Mouse (Mus musculus): Measurements from ENCODE around the gene Sgms1. TPM values are rescaled to one million over a fixed set of nuclear protein-coding genes. Genes with fewer than 3 reads are reported as not detected.
A peak's percentile ranks its signal among the peaks of the same experiment; 100 is the strongest.
"Not testable (repeated sequence)": the region's sequence is repeated elsewhere in the genome, so short reads cannot be mapped to it uniquely, and the experiment has no call there.

Gene Sgms1
- polyA plus RNA-seq, 1 experiment from 2014 or later: 28.9 TPM

DNA sequence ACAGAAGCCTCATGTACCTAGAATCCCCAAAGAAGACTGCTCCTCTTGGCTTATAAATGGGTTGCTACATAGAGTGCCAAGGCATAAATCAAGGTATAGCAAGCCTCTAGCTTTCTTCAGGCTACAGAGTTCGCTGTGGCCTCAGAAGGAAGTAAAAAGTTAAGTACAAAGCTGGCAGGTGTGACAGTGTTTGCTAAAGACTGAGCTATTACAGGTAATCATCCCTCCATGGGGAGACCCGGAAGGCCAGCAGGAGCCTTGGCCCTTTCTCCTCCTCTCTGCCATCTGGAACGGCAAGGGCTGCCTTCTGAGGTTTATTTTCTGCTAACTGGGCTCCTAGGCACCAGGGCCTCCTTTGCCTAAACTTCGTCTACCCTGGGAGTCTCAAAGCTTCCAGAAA is 285.3 kb downstream of the Sgms1 start:
- Histone ChIP-seq H3K36me3 (no peaks in the 10 kb centered on the region), H3K4me1 (peaks cover 16% of the 10 kb centered on the region), H3K9ac (no peak overlapping the region), H3K27ac (no peak overlapping the region), H3K27me3 (no peaks in the 10 kb centered on the region), H3K9me3 (no peaks in the 10 kb centered on the region), H3K4me3 (no peak overlapping the region), H3K4me2 (replicated peaks) (no peak overlapping the region)
- WGBS: 54% methylated on average over 4 of the region's 4 CpGs
- no peak for ATAC-seq (ENCODE audit: insufficient number of reproducible peaks, insufficient read depth, low FRiP score, low TSS enrichment)

DNA sequence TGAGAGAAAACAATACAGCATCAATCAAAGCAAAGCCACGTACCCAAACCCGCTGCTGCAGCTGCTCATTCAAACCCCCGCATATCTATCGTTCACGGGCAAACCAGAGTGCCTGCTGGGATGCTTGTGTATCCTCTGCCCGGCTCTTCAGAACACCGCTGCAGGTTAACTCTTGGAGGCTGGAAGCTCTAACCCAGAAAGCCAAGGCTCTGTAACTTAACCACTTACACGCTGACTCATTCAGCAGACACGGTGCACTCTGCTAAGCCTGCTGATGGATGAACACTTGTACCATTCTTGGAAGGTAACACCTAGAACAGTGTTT is 286.6 kb downstream of the Sgms1 start:
- no peak overlapping the region for H3K27ac ChIP-seq
- no peaks in the 10 kb centered on the region for H3K9me3 ChIP-seq
- no peak for ATAC-seq (ENCODE audit: insufficient number of reproducible peaks, insufficient read depth, low FRiP score, low TSS enrichment)
- H3K4me1 ChIP-seq: peaks cover 16% of the 10 kb centered on the region
- 7% methylated on average over 9 of the region's 9 CpGs for WGBS
- H3K9ac ChIP-seq: no peak overlapping the region
- H3K4me2 ChIP-seq (replicated peaks): peak overlapping the region; percentile 45
- no peaks in the 10 kb centered on the region for H3K36me3 ChIP-seq
- H3K4me3 ChIP-seq: peak overlapping the region; percentile 17
- no peaks in the 10 kb centered on the region for H3K27me3 ChIP-seq

DNA sequence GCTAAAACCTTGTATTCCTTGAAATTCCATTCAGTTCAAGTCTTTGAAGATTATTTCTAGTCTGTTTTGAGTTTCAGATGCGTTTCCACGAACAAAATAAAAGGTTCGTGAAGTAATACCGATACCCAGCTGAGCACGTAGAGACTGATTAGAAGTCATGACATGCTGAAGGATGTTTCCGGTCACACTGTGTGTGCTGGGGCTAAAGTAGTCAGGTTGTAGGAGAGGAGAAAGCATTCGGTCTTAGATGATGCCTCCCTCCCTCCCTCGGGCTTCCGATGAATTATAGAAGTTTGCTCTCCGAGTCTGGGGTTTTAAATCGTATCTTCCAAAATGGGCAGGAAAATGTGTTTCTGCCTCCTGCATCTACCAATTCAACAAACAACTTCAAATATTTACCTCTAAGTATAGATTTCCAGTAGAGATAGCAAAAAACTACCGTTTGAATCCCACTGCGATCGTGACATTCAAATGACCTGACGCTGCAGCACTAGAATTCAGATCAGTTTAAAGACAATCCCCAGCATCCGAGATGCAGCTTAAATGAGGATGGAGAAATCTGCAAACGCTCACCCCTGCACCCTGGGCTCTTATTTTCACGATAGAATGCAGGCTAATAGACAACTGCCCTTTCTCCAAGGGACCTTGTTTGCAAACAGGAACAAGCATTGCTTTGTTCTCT is 287.1 kb downstream of the Sgms1 start:
- Histone ChIP-seq H3K4me3 (peak overlapping the region; percentile 17), H3K4me2 (replicated peaks) (peak overlapping the region; percentile 45), H3K27me3 (no peaks in the 10 kb centered on the region), H3K9me3 (no peaks in the 10 kb centered on the region), H3K36me3 (no peaks in the 10 kb centered on the region), H3K27ac (no peak overlapping the region), H3K4me1 (peaks cover 16% of the 10 kb centered on the region), H3K9ac (no peak overlapping the region)
- ATAC-seq (ENCODE audit: insufficient number of reproducible peaks, insufficient read depth, low FRiP score, low TSS enrichment): no peak
- 16% methylated on average over 18 of the region's 18 CpGs for WGBS

DNA sequence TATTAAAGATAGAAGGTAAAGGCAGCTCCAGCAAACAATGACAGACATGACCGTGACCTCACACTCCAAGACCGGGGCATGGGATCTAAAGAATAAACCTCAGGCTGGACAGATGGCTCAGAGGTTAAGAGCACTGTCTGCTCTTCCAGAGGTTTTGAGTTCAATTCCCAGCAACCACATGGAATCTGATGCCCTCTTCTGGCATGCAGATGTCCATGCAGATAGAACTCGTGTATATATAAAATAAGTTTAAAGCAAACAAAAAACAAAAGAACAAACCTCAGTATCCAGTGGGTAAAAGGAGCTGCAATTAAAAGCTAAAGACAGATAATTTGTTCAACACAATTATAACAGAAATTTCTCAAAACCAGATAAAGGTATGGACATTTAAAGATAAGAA is 290.9 kb downstream of the Sgms1 start:
- WGBS: 77% methylated on average over 3 of the region's 3 CpGs
- Histone ChIP-seq H3K27me3 (no peaks in the 10 kb centered on the region), H3K27ac (no peak overlapping the region), H3K4me3 (no peak overlapping the region), H3K9ac (no peak overlapping the region), H3K9me3 (no peaks in the 10 kb centered on the region), H3K36me3 (no peaks in the 10 kb centered on the region), H3K4me2 (replicated peaks) (no peak overlapping the region), H3K4me1 (peaks cover 11% of the 10 kb centered on the region)
- ATAC-seq (ENCODE audit: insufficient number of reproducible peaks, insufficient read depth, low FRiP score, low TSS enrichment): no peak

DNA sequence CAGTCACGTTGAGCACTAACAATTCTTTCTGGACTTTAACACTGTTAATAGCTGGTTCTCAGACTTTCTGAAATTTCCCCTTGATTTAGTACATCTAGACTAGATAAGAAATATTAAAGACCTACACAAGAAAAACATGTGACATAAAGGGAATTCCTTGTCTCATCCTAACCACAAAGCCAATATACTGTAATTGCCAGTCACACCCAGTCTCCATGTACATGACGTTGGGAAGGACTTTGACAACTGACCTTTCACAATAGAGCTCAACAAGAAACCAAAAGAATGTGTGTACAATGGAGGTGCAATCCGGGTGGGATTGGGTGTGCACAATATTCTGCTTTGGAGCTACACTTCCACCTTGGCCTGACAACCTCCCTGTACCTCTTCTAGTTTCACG is 297.2 kb downstream of the Sgms1 start:
- Histone ChIP-seq H3K4me3 (no peak overlapping the region), H3K4me2 (replicated peaks) (no peak overlapping the region), H3K27me3 (no peaks in the 10 kb centered on the region), H3K27ac (no peak overlapping the region), H3K36me3 (no peaks in the 10 kb centered on the region), H3K9ac (no peak overlapping the region), H3K4me1 (no peaks in the 10 kb centered on the region), H3K9me3 (no peaks in the 10 kb centered on the region)
- ATAC-seq (ENCODE audit: insufficient number of reproducible peaks, insufficient read depth, low FRiP score, low TSS enrichment): no peak
- 88% methylated on average over 4 of the region's 4 CpGs for WGBS

DNA sequence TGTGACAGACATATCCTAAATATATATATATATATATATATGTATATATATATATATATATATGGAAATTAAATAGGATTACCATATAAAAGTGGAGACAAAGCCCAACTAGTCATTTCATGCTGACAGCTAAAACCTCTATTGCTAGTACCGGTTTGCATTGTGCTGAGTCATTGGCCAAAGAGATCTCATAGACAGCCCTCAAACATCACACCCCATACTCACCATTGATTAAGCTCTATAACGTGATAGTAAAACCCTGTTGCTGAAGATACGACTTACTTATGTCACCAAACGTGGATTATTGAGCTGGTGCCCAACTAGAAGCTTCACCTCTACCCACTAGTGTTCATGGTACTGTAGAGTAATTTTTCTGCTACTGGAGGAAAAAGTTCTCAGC is 298.7 kb downstream of the Sgms1 start:
- no peak for ATAC-seq (ENCODE audit: insufficient number of reproducible peaks, insufficient read depth, low FRiP score, low TSS enrichment)
- Histone ChIP-seq H3K27ac (no peak overlapping the region), H3K4me2 (replicated peaks) (no peak overlapping the region), H3K4me1 (no peaks in the 10 kb centered on the region), H3K4me3 (no peak overlapping the region), H3K27me3 (no peaks in the 10 kb centered on the region), H3K9ac (no peak overlapping the region), H3K9me3 (no peaks in the 10 kb centered on the region), H3K36me3 (no peaks in the 10 kb centered on the region)
- WGBS: 88% methylated on average over 4 of the region's 4 CpGs

DNA sequence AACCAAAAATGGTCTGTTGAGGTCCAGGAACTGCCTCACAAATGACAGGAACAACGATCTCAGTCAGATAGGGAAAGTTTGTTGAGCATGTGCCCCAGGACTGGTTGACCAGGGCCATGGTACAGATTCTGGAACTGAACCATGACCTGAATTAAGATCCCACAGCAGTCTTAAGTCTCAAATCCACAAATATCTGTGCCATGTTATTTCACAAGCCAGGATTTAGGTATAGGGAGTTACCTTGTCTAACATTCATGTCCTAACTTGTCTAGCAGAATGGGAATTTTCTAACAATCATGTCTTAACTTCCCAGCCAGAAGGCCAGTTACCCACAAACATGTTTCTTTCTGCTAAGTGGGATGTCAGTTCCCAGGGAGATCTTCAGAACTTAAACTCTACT is 300.9 kb downstream of the Sgms1 start:
- 84% methylated on average over 1 of the region's 1 CpGs for WGBS
- ATAC-seq (ENCODE audit: insufficient number of reproducible peaks, insufficient read depth, low FRiP score, low TSS enrichment): no peak

DNA sequence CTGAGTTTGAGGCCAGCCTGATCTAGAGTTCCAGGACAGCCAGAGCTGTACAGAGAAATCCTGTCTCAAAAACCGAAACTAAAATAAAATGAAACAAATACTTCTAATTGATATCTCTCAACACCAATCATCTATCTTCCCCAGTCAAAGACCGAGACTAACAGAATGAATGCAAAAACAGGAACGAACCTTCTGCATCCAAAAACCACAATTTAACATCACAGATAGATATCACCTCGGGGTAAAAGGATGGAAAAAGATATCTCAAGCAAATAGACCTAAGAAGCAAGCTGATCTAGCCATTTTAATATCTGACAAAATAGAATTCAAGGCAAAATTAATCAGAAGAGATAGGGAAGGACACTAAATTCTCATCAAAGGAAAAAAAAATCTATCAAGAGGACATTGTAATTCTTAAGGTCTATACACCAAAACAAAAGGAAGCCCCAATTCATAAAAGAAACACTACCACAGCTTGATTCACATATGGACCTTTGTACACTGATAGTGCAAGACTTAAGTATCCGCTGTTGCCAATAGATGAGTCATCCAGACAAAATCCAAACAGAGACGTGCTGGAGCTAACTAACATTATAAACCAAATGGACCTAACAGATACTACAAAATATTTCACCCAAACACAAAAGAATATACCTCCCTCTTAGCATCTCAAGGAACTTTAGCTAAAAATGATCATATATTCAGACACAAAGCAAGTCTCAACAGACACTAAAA is 301.6 kb downstream of the Sgms1 start:
- Histone ChIP-seq H3K27me3 (no peaks in the 10 kb centered on the region), H3K9me3 (no peaks in the 10 kb centered on the region), H3K4me1 (no peaks in the 10 kb centered on the region), H3K27ac (no peak overlapping the region), H3K4me3 (no peak overlapping the region), H3K9ac (no peak overlapping the region), H3K36me3 (no peaks in the 10 kb centered on the region), H3K4me2 (replicated peaks) (no peak overlapping the region)
- WGBS: 86% methylated on average over 6 of the region's 6 CpGs
- ATAC-seq (ENCODE audit: insufficient number of reproducible peaks, insufficient read depth, low FRiP score, low TSS enrichment): no peak

More for the DNA sequence above, 300.9 kb downstream of the Sgms1 start:
- H3K36me3 ChIP-seq: no peaks in the 10 kb centered on the region
- H3K4me2 ChIP-seq (replicated peaks): no peak overlapping the region
- H3K27me3 ChIP-seq: no peaks in the 10 kb centered on the region
- no peak overlapping the region for H3K9ac ChIP-seq
- H3K9me3 ChIP-seq: no peaks in the 10 kb centered on the region
- H3K4me1 ChIP-seq: no peaks in the 10 kb centered on the region
- no peak overlapping the region for H3K4me3 ChIP-seq
- H3K27ac ChIP-seq: no peak overlapping the region

DNA sequence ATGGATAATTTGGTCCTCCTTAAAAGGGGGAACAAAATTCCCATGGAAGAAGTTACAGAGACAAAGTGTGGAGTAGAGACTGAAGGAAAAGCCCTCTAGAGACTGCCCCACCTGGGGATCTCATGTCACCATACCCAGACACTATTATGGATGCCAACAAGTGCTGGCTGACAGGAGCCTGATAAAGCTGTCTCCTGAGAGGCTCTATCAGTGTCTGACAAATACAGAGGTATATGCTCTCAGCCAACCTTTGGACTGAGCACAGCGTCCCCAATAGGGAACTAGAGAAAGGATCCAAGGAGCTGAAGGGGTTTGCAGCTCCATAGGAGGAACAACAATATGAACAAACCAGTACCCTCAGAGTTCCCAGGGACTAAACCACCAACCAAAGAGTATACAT is 304.7 kb downstream of the Sgms1 start:
- not testable (repeated sequence) for H3K4me2 ChIP-seq (replicated peaks); H3K9ac ChIP-seq; H3K36me3 ChIP-seq; H3K27ac ChIP-seq; H3K27me3 ChIP-seq; ATAC-seq (ENCODE audit: insufficient number of reproducible peaks, insufficient read depth, low FRiP score, low TSS enrichment); H3K4me1 ChIP-seq; H3K4me3 ChIP-seq; H3K9me3 ChIP-seq
- 90% methylated on average over 1 of the region's 1 CpGs for WGBS

Other genes starting within 250 kb of the Sgms1 start
- 79.9 and 82.6 TPM in 2 replicates for gene Rpl9-ps6, start 76.9 kb upstream of the Sgms1 start, polyA plus RNA-seq (2016; fragmentation: Nextera tagmentation; extraction: Ambion mirVana)
- 75.6 and 78.3 TPM in 2 replicates for gene Minpp1, start 96.1 kb upstream of the Sgms1 start, polyA plus RNA-seq (2016; fragmentation: Nextera tagmentation; extraction: Ambion mirVana)
- 8.9 and 9.4 TPM in 2 replicates for gene Papss2, start 206.1 kb upstream of the Sgms1 start, polyA plus RNA-seq (2016; fragmentation: Nextera tagmentation; extraction: Ambion mirVana)